Mouse (Mus musculus): ENCODE results near the gene 1700037H04Rik. TPM values are rescaled to one million over a fixed set of nuclear protein-coding genes. Genes with fewer than 3 reads are reported as not detected.

1700037H04Rik gene
- total and polyA plus RNA-seq, 3 experiments = 45.5 to 72.6 TPM; not detected in 1

GRCm38 (mm10) chr2:131176491-131176890 lies 16.6 kb upstream of the 1700037H04Rik start:
- no peak overlapping the region for H3K4me3 ChIP-seq (ENCODE audit: control insufficient read depth in 1 of 2, insufficient read depth in 1 of 2, low read depth in 2 of 2, low read length in 2 of 2)
- DNase-seq (ENCODE audit: low read depth, low spot score) = no peak
- no peaks in the 10 kb centered on the region for H3K27me3 ChIP-seq (ENCODE audit: control insufficient read depth in 1 of 2, insufficient read depth in 2 of 2, low read length in 2 of 2)
- no peak overlapping the region for H3K27ac ChIP-seq (ENCODE audit: control insufficient read depth, low read depth, low read length)
- H3K36me3 ChIP-seq (ENCODE audit: control insufficient read depth in 1 of 2, insufficient read depth in 2 of 2, low read length in 2 of 2) = peaks cover 0 to 12% of the 10 kb centered on the region in 2 experiments; a peak in 2 of 4 replicates
- TF ChIP-seq USF2 (IDR thresholded peaks at IDR 0.05; ENCODE audit: borderline replicate concordance in 1 of 2, insufficient read depth in 1 of 2, low read depth in 1 of 2, low read length in 2 of 2) = no peak
- no peak for TF ChIP-seq MXI1 (IDR thresholded peaks at IDR 0.05; ENCODE audit: low read depth, low read length)
- TF ChIP-seq E2F4 (IDR thresholded peaks at IDR 0.05; ENCODE audit: borderline replicate concordance, low read depth, low read length) = no peak
- no peak for TF ChIP-seq USF1 (IDR thresholded peaks at IDR 0.05; ENCODE audit: low read depth, low read length)
- no peak for TF ChIP-seq KAT2A (conservative IDR thresholded peaks at IDR 0.05; ENCODE audit: low read depth, low read length)
- TF ChIP-seq MYB (IDR thresholded peaks at IDR 0.05; ENCODE audit: low read depth, low read length) = no peak
- no peak for TF ChIP-seq RAD21 (IDR thresholded peaks at IDR 0.05; ENCODE audit: low read depth, low read length)
- TF ChIP-seq TBP (IDR thresholded peaks at IDR 0.05; ENCODE audit: low read depth, low read length) = no peak
- no peak for TF ChIP-seq MYC (IDR thresholded peaks at IDR 0.05; ENCODE audit: low read depth, low read length)
- no peak for TF ChIP-seq ELF1 (IDR thresholded peaks at IDR 0.05; ENCODE audit: low read depth, low read length)
- peaks cover 16% of the 10 kb centered on the region for H3K79me2 ChIP-seq (ENCODE audit: control insufficient read depth, insufficient read depth, low read length, poor library complexity)
- no peak overlapping the region for H3K9ac ChIP-seq (ENCODE audit: control insufficient read depth, low read depth, low read length, poor library complexity, severe bottlenecking)
- no peaks in the 10 kb centered on the region for H3K9me3 ChIP-seq (replicated peaks; ENCODE audit: insufficient read depth, low read length)
- H3K4me1 ChIP-seq (ENCODE audit: control insufficient read depth in 1 of 2, insufficient read depth in 2 of 2, low read length in 2 of 2) = peaks cover 3 to 44% of the 10 kb centered on the region in 2 experiments; a peak in 3 of 4 replicates

- TF ChIP-seq CHD2 (IDR thresholded peaks at IDR 0.05; ENCODE audit: low read length) (no peak), NRF1 (IDR thresholded peaks at IDR 0.05; ENCODE audit: insufficient read depth, low read depth, low read length, poor library complexity, severe bottlenecking) (no peak), ELF1 (IDR thresholded peaks at IDR 0.05; ENCODE audit: low read depth, low read length) (no peak), ETS1 (IDR thresholded peaks at IDR 0.05; ENCODE audit: low read depth, low read length) (no peak), POLR2A (IDR thresholded peaks at IDR 0.05; ENCODE audit: control insufficient read depth in 1 of 2, insufficient read depth in 1 of 2, low read depth in 1 of 2, low read length in 2 of 2, poor library complexity in 1 of 2) (no peak), ZKSCAN1 (IDR thresholded peaks at IDR 0.05; ENCODE audit: low read depth, low read length) (no peak), HCFC1 (IDR thresholded peaks at IDR 0.05; ENCODE audit: low read depth, low read length) (no peak), UBTF (IDR thresholded peaks at IDR 0.05; ENCODE audit: borderline replicate concordance, insufficient read depth, low read depth, low read length) (no peak), TAL1 (IDR thresholded peaks at IDR 0.05; ENCODE audit: low read length) (no peak)
- no peak for DNase-seq (ENCODE audit: low read depth, low spot score)
- Histone ChIP-seq H3K36me3 (ENCODE audit: control insufficient read depth in 1 of 2, insufficient read depth in 2 of 2, low read length in 2 of 2) (peaks cover 0 to 12% of the 10 kb centered on the region in 2 experiments; a peak in 2 of 4 replicates), H3K27me3 (ENCODE audit: control insufficient read depth in 1 of 2, insufficient read depth in 2 of 2, low read length in 2 of 2) (no peaks in the 10 kb centered on the region), H3K9ac (ENCODE audit: control insufficient read depth, low read depth, low read length, poor library complexity, severe bottlenecking) (no peak overlapping the region), H3K4me1 (ENCODE audit: control insufficient read depth in 1 of 2, insufficient read depth in 2 of 2, low read length in 2 of 2) (peaks cover 3 to 46% of the 10 kb centered on the region in 2 experiments; a peak in 3 of 4 replicates), H3K4me3 (ENCODE audit: control insufficient read depth in 1 of 2, insufficient read depth in 1 of 2, low read depth in 2 of 2, low read length in 2 of 2) (no peak overlapping the region), H3K27ac (ENCODE audit: control insufficient read depth, low read depth, low read length) (no peak overlapping the region), H3K79me2 (ENCODE audit: control insufficient read depth, insufficient read depth, low read length, poor library complexity) (peaks cover 16% of the 10 kb centered on the region), H3K9me3 (replicated peaks; ENCODE audit: insufficient read depth, low read length) (no peaks in the 10 kb centered on the region)
These were observed 16.0 kb upstream of the 1700037H04Rik start for GRCm38 (mm10) chr2:131175945-131176309.
